Mouse (Mus musculus) CH12.LX (cell line): ENCODE data around the gene Coq10a.

Source experiments
- CTCF ChIP-seq, 2 experiments: IDR thresholded peaks in 1 of 2; conservative IDR thresholded peaks in 1 of 2; 2 replicates each; pipeline ENCODE4 v1.5.1; 2011 to 2012; ENCODE audit warnings: low read depth in 2 of 2, low read length in 2 of 2, improper control_type of control experiment in 1 of 2, inconsistent platforms in 1 of 2, mild to moderate bottlenecking in 1 of 2, moderate library complexity in 1 of 2
- HCFC1 ChIP-seq: IDR thresholded peaks from 2 replicates; pipeline ENCODE4 v1.6.1; 2012; ENCODE audit warnings: low read depth, mild to moderate bottlenecking, inconsistent platforms, low read length, improper control_type of control experiment
- SMC3 ChIP-seq: IDR thresholded peaks from 2 replicates; pipeline ENCODE4 v1.6.1; 2011; ENCODE audit warnings: low read depth, low read length, improper control_type of control experiment

- TF ChIP-seq CTCF (conservative IDR thresholded peaks at IDR 0.05 in 1 of 2, IDR thresholded peaks at IDR 0.05 in 1 of 2; ENCODE audit: low read depth in 2 of 2, low read length in 2 of 2), result no peak
- no peak for TF ChIP-seq HCFC1
- TF ChIP-seq SMC3, result no peak
Measured at GRCm38 (mm10) chr10:128396017-128396673, 27.3 kb upstream of the Coq10a start.
